Mouse (Mus musculus) kidney, embryonic 15.5 days (tissue): ENCODE results near the gene Axin1. TPM values are rescaled to one million over a fixed set of nuclear protein-coding genes. Genes with fewer than 3 reads are reported as not detected.
A peak's percentile ranks its signal among the peaks of the same experiment; 100 is the strongest.

Experiments used
- ATAC-seq: fragments of 200-750 bp; cut with Nextera tagmentation; replicated peaks from 2 replicates; pipeline ENCODE4 v1.8.0; 2017; ENCODE audit warnings: moderate TSS enrichment; ENCODE audit not compliant: low FRiP score
- H3K27ac ChIP-seq: fragments of 300-500 bp; sonication (generic); 2 replicates; pipeline ENCODE4 v1.5.1; 2015; ENCODE audit warnings: mild to moderate bottlenecking, inconsistent platforms
- H3K27me3 ChIP-seq: fragments of 300-500 bp; sonication (generic); 2 replicates; pipeline ENCODE4 v1.6.1; 2015; ENCODE audit warnings: inconsistent platforms
- H3K36me3 ChIP-seq: fragments of 300-500 bp; sonication (generic); 2 replicates; pipeline ENCODE4 v1.6.1; 2015; ENCODE audit warnings: inconsistent platforms
- H3K4me1 ChIP-seq: fragments of 300-500 bp; sonication (generic); 2 replicates; pipeline ENCODE4 v1.6.1; 2015; ENCODE audit warnings: inconsistent platforms
- H3K4me2 ChIP-seq: fragments of 300-500 bp; sonication (generic); 2 replicates; pipeline ENCODE4 v1.6.1; 2015; ENCODE audit warnings: moderate library complexity, mild to moderate bottlenecking, inconsistent platforms
- H3K4me3 ChIP-seq: fragments of 300-500 bp; sonication (generic); replicated peaks from 2 replicates; pipeline ENCODE4 v1.5.1; 2015; ENCODE audit warnings: mild to moderate bottlenecking, inconsistent platforms
- H3K9ac ChIP-seq: fragments of 300-500 bp; sonication (generic); 2 replicates; pipeline ENCODE4 v1.6.1; 2015; ENCODE audit warnings: mild to moderate bottlenecking, inconsistent platforms
- H3K9me3 ChIP-seq: fragments of 300-500 bp; sonication (generic); replicated peaks from 2 replicates; pipeline ENCODE4 v1.6.1; 2016; ENCODE audit warnings: inconsistent platforms
- WGBS: fragments of 180-500 bp; shearing (Covaris S2); methylation state at CpG from one replicate; pipeline ENCODE4 v1.1.7; 2015; ENCODE audit warnings: mixed read lengths; 5-methylcytosine and 5-hydroxymethylcytosine counted together
- polyA plus RNA-seq: library from polyadenylated mRNA; unstranded; fragments of >200 nt; fragmentation: Nextera tagmentation; extraction: Ambion mirVana; gene quantifications from 2 replicates; pipeline ENCODE4 v1.2.1, GENCODE M21; 2015

Axin1 gene
- polyA plus RNA-seq, 1 experiment from 2014 or later, result 8.0 TPM

DNA sequence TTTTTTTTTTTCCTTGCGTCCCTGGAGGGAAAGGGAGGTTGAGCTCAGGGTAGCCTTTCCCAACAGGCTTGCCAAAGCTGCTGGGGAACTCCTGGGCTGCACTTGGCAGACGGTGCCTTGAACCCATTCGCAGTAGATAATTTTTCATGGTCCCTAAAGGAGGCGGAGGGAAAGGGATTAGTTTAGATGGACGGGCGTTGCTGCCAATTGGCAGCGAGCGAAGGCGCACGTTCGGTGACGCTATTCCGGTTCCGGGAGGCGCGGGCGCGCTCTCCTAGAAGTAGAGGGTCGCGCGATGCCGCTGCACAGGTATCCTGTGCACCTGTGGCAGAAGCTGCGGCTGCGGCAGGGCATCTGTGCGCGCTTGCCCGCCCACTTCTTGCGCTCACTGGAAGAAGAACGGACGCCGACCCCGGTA, 15.2 kb upstream of the Axin1 start, which contains the start of gene Mrpl28:
Mrpl28 (plus strand) TSS at position 234 of the 418 bp plus-strand sequence.
- Histone ChIP-seq H3K4me1 (peaks cover 23% of the 10 kb centered on the region), H3K4me3 (peak within 1 kb of the TSS; percentile 85), H3K27ac (peak within 1 kb of the TSS; percentile 57), H3K9ac (peak within 1 kb of the TSS; percentile 81), H3K9me3 (no peaks in the 10 kb centered on the region), H3K4me2 (peak within 1 kb of the TSS; percentile 85), H3K36me3 (peaks cover 33% of the 10 kb centered on the region), H3K27me3 (peaks cover 15% of the 10 kb centered on the region)
- ATAC-seq, result peak; percentile 92
- WGBS, result under 1% methylated on average over 32 of the region's 32 CpGs

GRCm38 (mm10) chr17:26124560-26124959, 13.9 kb upstream of the Axin1 start:
- H3K9ac ChIP-seq, result peak overlapping the region; percentile 81
- H3K36me3 ChIP-seq, result peaks cover 43% of the 10 kb centered on the region
- H3K4me1 ChIP-seq, result peaks cover 23% of the 10 kb centered on the region
- peak overlapping the region; percentile 85 for H3K4me3 ChIP-seq
- no peaks in the 10 kb centered on the region for H3K9me3 ChIP-seq
- peaks cover 3% of the 10 kb centered on the region for H3K27me3 ChIP-seq
- ATAC-seq, result no peak
- WGBS, result 84% methylated on average over 7 of the region's 7 CpGs
- peak overlapping the region; percentile 85 for H3K4me2 ChIP-seq
- no peak overlapping the region for H3K27ac ChIP-seq

DNA sequence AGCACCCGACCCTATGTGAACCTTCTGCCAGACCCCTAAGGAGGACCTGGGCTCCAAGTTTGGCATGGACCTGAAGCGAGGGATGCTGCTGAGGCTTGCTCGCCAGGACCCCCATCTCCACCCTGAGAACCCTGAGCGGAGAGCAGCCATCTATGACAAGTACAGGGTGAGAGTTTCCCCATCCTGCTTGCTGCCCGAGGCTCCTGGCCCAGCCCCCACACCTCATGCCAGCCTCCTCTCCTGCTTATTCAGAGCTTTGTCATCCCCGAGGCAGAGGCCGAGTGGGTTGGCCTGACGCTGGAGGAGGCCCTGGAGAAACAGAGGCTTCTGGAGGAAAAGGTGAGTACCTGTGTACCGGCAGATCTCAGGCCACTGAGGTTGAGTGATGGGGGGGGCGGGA, 13.3 kb upstream of the Axin1 start:
- no peak for ATAC-seq
- Histone ChIP-seq H3K4me3 (no peak overlapping the region), H3K27ac (no peak overlapping the region), H3K4me1 (peaks cover 18% of the 10 kb centered on the region), H3K9me3 (no peaks in the 10 kb centered on the region), H3K27me3 (no peaks in the 10 kb centered on the region), H3K9ac (no peak overlapping the region), H3K4me2 (no peak overlapping the region), H3K36me3 (peaks cover 50% of the 10 kb centered on the region)
- 93% methylated on average over 10 of the region's 10 CpGs for WGBS

DNA sequence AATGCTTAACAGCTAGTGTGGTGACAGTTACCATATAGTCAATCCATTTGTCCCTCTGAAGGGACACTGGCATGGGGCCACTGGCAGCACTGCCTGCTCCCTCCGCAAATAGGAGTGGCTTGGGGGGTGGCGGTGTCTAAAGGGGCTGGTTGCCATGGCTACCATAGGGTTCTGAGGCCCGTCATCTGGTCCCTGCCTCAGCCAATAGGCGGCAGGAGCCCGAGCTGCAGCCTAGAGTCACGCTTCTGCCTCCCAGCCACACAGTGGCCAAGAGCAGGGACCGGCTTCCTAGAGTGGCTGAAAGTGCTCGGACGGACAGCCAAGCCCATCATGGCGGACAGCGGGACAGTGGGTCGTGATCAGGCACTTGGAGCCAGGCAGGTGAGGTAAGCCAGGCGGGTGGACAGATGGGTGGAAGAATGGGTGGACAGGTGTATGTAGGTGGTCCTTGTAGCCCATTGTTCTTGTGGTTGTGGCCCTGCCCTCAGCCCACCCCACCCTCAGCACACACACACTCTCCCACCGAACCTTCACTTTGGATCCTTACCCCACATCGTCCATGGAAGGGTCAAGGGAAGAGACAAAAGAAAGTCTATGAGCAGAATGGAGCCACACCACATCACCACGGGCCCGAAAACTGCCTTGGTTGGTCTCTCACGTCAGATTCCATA, 7.3 kb upstream of the Axin1 start:
- Histone ChIP-seq H3K4me2 (no peak overlapping the region), H3K4me3 (no peak overlapping the region), H3K9me3 (no peaks in the 10 kb centered on the region), H3K36me3 (peaks cover 57% of the 10 kb centered on the region), H3K27ac (no peak overlapping the region), H3K4me1 (no peaks in the 10 kb centered on the region), H3K27me3 (no peaks in the 10 kb centered on the region), H3K9ac (no peak overlapping the region)
- WGBS, result 89% methylated on average over 18 of the region's 18 CpGs
- ATAC-seq, result no peak

DNA sequence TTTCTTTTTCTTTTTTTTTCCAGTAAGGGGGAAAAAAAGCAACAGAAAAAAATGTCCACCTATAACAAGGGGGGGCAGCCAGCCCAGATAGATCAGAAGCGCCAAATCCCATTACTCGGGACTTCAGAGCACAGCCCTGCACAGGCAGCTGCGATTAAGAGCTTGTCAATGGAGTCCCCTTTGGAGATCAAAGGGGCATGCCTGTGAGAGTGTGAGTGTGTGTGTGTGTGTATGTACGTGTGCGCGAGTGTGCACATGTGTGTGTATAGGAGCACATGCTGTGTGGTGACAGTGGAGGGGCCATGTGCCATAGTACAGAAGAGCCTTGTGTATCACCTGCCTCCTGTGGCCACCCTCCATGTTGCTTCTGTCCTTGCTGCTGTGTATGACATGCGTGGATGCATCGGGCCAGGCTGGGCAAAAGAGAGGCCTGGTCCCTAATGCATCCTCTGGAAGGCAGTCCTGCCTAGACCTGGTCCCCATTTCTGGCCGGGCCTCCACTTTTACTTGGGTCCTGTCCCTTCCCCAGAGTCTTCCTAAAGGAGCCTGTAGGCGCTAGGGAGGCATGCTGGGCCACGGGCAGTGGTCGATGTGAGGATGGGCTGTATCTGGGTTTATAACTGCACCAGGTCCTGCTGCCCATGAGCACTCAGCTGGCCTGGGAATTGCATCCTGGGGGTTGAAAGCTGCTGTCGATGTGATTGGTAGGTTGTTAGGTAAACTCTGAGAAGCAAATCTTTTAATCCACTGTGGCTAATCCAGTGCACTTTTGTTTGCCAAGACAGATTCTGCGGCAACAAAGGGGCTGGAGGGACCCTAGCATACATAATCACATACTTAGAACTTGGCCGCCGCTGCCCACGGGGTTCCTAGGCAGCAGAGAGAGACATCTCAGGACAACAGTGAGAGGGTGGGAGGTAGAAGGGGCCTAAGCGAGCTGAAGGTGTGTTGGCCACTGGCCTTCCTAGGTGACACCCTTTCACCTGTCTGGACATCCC, 6.3 kb upstream of the Axin1 start:
- 93% methylated on average over 18 of the region's 18 CpGs for whole genome bisulfite sequencing
- H3K4me1 ChIP-seq, result no peaks in the 10 kb centered on the region
- peaks cover 47% of the 10 kb centered on the region for H3K36me3 ChIP-seq
- no peak overlapping the region for H3K9ac ChIP-seq
- ATAC-seq, result no peak
- H3K27me3 ChIP-seq, result no peaks in the 10 kb centered on the region
- H3K4me3 ChIP-seq, result no peak overlapping the region
- H3K27ac ChIP-seq, result no peak overlapping the region
- no peaks in the 10 kb centered on the region for H3K9me3 ChIP-seq
- H3K4me2 ChIP-seq, result no peak overlapping the region

- H3K9me3 ChIP-seq, result no peaks in the 10 kb centered on the region
- 0 out of 2 replicates have a peak, but pooled peaks cover under 1% of the 10 kb centered on the region for H3K36me3 ChIP-seq
- H3K9ac ChIP-seq, result no peak overlapping the region
- no peak overlapping the region for H3K4me2 ChIP-seq
- no peak overlapping the region for H3K27ac ChIP-seq
- no peak for ATAC-seq
- H3K4me3 ChIP-seq, result peak overlapping the region; percentile 95; the same call in 1 of the 2 replicates
- H3K4me1 ChIP-seq, result peaks cover 28% of the 10 kb centered on the region
- 80% methylated on average over 11 of the region's 11 CpGs for WGBS
- H3K27me3 ChIP-seq, result no peaks in the 10 kb centered on the region
Observed at GRCm38 (mm10) chr17:26137106-26137750, 1.3 kb upstream of the Axin1 start.

- Histone ChIP-seq H3K4me1 (peaks cover 28% of the 10 kb centered on the region), H3K27me3 (no peaks in the 10 kb centered on the region), H3K4me3 (peak overlapping the region; percentile 95), H3K9me3 (no peaks in the 10 kb centered on the region), H3K27ac (peak overlapping the region; percentile 96), H3K36me3 (peaks cover 4% of the 10 kb centered on the region), H3K4me2 (peak overlapping the region; percentile 73), H3K9ac (peak overlapping the region; percentile 30; the same call in 1 of the 2 replicates)
- WGBS, result 78% methylated on average over 2 of the region's 2 CpGs
- ATAC-seq, result no peak; the same call in 1 of the 2 replicates
Observed at GRCm38 (mm10) chr17:26137751-26138130, 747 bp upstream of the Axin1 start.

GRCm38 (mm10) chr17:26138901-26139381, 453 bp downstream of the Axin1 start:
- Histone ChIP-seq H3K4me1 (peaks cover 28% of the 10 kb centered on the region), H3K27ac (peak overlapping the region; percentile 96), H3K9ac (peak overlapping the region; percentile 100), H3K4me3 (peak overlapping the region; percentile 95), H3K9me3 (no peaks in the 10 kb centered on the region), H3K4me2 (peak overlapping the region; percentile 73), H3K36me3 (peaks cover 16% of the 10 kb centered on the region), H3K27me3 (no peaks in the 10 kb centered on the region)
- WGBS, result under 1% methylated on average over 53 of the region's 58 CpGs
- ATAC-seq, result peak; percentile 77

DNA sequence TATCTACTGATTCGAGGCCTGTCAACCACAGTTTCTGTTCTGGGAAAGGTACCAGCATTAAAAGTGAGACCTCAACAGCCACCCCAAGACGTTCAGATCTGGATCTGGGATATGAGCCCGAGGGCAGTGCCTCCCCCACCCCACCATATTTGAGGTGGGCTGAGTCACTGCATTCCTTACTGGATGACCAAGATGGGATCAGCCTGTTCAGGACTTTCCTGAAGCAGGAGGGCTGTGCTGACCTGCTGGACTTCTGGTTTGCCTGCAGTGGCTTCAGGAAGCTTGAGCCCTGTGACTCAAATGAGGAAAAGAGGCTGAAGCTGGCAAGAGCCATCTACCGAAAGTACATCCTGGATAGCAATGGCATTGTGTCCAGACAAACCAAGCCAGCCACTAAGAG, 4.3 kb downstream of the Axin1 start:
- no peaks in the 10 kb centered on the region for H3K9me3 ChIP-seq
- ATAC-seq, result no peak
- WGBS, result 78% methylated on average over 4 of the region's 4 CpGs
- H3K9ac ChIP-seq, result no peak overlapping the region
- H3K4me3 ChIP-seq, result no peak overlapping the region
- H3K27me3 ChIP-seq, result no peaks in the 10 kb centered on the region
- H3K27ac ChIP-seq, result peak overlapping the region; percentile 3; the same call in 1 of the 2 replicates
- peaks cover 52% of the 10 kb centered on the region for H3K36me3 ChIP-seq
- peaks cover 24% of the 10 kb centered on the region for H3K4me1 ChIP-seq
- H3K4me2 ChIP-seq, result no peak overlapping the region

DNA sequence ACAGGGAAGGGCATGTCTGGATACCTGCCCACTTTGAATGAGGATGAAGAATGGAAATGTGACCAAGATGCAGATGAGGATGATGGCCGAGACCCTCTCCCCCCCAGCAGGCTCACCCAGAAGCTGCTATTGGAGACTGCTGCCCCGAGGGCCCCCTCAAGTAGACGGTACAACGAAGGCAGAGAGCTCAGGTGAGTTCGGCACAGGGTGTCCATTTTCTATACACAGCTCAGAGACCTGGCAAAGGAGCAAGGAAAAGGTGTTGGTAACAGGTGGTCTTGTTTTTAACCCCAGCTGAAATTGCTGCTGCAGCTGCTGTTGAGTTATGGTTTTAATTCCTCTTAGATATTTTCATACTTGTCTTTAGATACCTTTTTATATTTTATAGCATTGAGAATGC, 4.9 kb downstream of the Axin1 start:
- Histone ChIP-seq H3K9me3 (no peaks in the 10 kb centered on the region), H3K4me2 (no peak overlapping the region), H3K27ac (no peak overlapping the region), H3K4me1 (peaks cover 19% of the 10 kb centered on the region), H3K36me3 (peaks cover 58% of the 10 kb centered on the region), H3K4me3 (no peak overlapping the region), H3K9ac (no peak overlapping the region), H3K27me3 (no peaks in the 10 kb centered on the region)
- no peak for ATAC-seq
- 96% methylated on average over 5 of the region's 5 CpGs for WGBS

GRCm38 (mm10) chr17:26149056-26149455, 10.6 kb downstream of the Axin1 start:
- 84% methylated on average over 2 of the region's 2 CpGs for WGBS

More at GRCm38 (mm10) chr17:26149056-26149455, 10.6 kb downstream of the Axin1 start:
- H3K9ac ChIP-seq, result no peak overlapping the region
- H3K27ac ChIP-seq, result no peak overlapping the region
- H3K36me3 ChIP-seq, result peaks cover 92% of the 10 kb centered on the region
- no peaks in the 10 kb centered on the region for H3K9me3 ChIP-seq
- H3K4me2 ChIP-seq, result no peak overlapping the region
- no peak overlapping the region for H3K4me3 ChIP-seq
- H3K27me3 ChIP-seq, result no peaks in the 10 kb centered on the region
- ATAC-seq, result no peak
- H3K4me1 ChIP-seq, result no peaks in the 10 kb centered on the region
